Mouse (Mus musculus) adrenal gland, adult 2 months (tissue): Measurements from ENCODE around the gene Rps23. TPM values are rescaled to one million over a fixed set of nuclear protein-coding genes. Genes with fewer than 3 reads are reported as not detected.
"Not testable (repeated sequence)": the region's sequence is repeated elsewhere in the genome, so short reads cannot be mapped to it uniquely, and the experiment has no call there.

Experiments used
- DNase-seq: peaks from one replicate; pipeline ENCODE4 v3.0.0; 2021
- long read RNA-seq: library from polyadenylated mRNA; stranded (forward); transcript quantifications from one replicate; pipeline ENCODE4 v2.0.0, GENCODE M21; 2021
- polyA plus RNA-seq: library from polyadenylated mRNA; depleted of rRNA; stranded (reverse); fragments of >200 nt; gene quantifications from 2 replicates; pipeline ENCODE4 v1.2.3, GENCODE M21; 2012; rRNA removed
- total RNA-seq, 2 experiments: library from RNA; stranded (reverse); gene quantifications; 2 replicates each; pipeline ENCODE4 v1.2.3; 2021

Rps23 gene
- total RNA-seq: 100 to 1,000 TPM; 297 to 405 TPM
- 20.5 and 21.8 TPM in 2 replicates for polyA plus RNA-seq
- long read RNA-seq, transcript Rps23-201 (4 exons, 937 nt): major isoform, 188 of 194 reads
- long read RNA-seq, partial matches to known transcripts: 3 of 194 reads
- long read RNA-seq, other reads (novel, unspliced or antisense): 1 of 194 reads

DNA sequence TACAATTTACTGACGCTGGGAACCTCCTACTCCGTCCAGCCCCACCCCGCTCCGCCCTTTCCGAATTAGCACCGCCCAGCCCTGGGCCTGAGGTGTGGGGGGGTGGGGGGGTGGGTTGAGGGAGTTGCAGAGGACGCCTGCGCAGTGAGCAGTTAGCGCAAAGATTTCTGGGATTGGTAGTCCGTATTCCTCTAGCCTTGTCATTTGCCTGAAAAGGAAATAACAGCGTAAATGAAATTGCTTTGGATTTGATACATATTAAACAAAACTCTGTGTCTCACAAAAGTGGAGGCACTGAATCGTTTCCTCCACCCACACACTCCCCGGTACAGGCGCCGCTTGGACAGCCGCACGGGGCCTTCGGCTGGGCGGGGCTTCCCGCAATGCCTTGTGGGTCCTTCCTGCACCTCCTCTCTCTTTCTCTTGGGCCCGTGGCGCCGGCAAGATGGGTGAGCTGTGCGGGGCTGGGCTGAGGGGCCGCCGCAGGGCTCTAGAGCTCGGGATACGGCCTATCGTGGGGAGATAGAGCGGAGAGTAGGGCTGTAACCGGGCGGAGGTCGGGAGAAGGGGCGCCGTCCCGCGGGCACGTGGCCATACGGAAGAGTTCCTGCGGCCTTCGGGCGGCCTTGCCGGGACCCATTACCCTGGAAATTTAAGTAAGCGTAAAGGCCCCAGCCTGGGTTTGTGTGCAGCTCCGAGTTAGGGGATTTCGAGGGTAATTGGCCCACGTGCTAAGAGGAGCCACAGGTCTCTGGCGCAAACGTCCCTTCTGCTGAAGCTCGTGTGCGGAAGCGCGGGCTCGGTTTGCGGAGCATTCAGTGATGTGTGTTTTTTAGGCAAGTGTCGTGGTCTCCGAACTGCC, at the start of gene Rps23:
Gene Rps23 (plus strand): TSS at position 208 of the 862 bp plus-strand sequence.
- DNase-seq: peak; percentile 90

DNA sequence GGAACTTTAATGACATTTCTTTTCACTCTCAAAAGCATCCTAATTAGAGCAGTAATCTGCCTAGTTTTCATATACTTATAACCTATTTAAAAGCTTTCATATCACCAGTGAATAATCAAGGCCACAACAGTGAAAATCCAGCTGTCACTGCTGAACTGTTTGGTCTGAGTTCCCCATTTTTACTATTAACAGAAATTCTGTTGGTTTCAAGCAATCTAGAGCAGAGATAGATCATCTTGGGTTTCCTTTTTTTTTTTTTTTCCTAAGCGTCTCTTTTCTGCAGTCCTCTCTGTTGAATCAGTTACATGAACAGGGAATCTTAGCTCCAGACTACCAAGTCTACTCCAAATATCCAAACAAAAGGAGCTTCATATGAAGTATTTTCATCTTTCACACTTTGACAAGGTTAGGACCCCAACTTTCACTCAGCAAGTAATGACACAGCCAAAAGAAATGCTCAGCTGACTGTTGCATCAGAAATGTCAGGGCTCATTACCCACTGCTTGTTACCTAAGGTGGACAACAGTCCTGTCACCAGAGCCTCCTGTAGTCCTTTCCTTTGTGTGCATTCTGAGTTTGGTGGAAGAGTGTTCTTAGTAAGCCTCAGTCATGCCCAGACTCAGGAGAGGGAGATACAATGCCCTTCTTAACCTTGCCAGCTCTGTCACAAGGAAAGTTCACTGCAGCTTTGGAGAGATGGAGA, 40.9 kb upstream of the Rps23 start:
- DNase-seq: no peak

DNA sequence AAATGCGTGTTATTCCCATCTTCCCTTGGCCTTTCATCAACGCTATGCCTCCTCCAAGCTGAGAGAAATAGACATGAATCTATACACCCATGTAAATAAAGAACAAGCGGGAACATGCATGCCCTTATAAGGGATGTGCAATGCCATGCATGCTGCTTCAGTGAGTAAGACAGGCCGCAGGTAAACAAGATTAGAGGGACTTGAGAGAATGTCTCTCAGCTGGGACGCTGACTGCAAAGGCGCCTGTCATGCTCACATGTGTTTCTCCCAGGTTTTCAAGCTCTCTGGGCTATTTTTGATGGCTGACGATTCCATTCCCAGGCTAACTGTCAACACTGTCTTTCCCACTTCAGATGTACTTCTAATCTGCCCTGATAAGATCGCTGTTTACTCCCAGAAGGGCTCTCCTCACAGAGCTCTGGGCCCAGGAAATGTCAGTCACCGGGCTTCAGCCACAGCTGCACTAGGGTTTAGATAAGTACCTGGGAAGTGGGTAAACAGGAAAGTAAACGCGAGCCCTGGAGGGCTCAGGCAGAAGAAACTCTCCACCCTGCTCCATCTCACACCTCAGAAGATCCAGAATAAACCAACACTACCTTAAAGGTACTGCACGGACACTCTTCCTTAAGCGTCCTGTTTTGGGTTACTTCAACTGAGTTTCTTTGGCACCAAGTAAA, 36.8 kb upstream of the Rps23 start:
- no peak for DNase-seq

DNA sequence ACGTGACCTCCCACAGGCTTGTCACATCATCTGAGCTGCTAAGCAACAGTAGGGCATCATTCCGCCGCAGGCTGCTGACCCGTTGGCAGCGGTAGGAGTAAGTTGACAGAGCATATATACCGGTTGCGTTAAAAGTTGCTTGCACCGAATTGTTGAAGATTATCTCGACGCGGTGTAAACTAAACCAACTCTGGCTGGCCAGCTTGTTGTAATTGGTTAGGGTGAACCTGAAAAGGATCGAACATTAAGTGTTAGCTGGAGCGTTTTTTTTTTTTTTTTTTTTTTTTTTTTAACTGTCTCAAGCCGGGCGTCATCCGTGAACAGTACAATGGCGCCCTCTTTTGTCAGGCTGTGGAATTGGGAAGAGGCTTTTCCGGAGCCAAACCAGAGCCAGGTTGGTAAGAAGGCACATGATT, 36.2 kb upstream of the Rps23 start:
- DNase-seq: peak; percentile 71

DNA sequence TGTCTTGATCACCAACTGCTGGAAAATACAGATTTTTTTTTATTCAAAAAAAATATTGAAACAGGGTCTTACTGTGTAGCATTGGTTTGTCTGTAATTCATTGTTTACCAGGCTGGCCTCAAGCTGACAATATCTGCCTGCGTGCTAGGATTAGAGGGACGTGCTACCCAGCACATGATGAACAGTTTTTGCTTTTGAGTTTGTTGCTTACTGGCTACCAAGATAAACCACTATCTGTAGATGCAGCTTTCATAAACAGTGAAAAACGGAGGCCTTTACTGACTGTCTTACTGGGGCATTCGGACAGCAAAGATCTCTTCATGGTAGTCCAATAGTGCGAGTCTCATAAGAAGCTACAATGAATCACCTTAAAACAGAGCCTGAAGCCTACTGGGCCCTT, 32.6 kb upstream of the Rps23 start:
- no peak for DNase-seq

DNA sequence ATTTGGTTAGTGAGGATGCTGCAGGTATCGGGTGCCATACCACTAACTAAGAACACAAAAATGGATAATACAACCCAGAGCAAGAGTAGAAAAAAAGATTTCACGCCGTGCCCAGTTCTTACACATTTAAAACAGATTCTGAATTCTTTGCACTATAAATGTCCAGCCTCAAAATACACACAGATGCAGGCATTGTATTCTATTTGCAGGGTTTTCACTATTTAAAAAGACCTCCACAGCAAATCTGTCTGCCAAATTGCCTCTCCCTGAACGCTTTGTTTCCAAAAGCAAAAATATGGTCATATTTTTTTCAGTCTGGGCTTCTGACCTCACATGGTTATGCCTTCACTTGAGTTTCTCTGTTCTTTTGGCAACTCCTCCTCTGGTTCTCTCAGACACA, 27.9 kb upstream of the Rps23 start:
- no peak for DNase-seq

DNA sequence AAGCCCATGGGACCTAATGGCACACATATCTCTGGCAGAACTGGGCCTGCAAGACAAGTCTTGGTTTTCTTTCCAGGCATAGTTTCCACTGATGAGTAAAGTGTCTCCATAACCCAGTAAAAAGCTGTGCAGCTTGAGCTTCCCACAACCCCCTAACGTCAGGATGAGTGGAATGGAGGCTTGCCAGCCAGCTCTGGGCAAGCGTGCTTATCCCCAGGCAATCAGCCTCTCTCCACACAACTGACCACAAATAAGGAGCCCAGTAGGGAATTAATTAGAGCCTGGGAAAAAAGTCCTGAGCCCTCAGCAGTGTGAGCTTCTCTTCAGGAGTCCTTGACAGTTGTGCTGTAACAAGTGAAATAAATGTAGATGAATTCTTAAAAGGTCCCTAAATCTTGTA, 26.7 kb upstream of the Rps23 start:
- DNase-seq: peak; percentile 9

DNA sequence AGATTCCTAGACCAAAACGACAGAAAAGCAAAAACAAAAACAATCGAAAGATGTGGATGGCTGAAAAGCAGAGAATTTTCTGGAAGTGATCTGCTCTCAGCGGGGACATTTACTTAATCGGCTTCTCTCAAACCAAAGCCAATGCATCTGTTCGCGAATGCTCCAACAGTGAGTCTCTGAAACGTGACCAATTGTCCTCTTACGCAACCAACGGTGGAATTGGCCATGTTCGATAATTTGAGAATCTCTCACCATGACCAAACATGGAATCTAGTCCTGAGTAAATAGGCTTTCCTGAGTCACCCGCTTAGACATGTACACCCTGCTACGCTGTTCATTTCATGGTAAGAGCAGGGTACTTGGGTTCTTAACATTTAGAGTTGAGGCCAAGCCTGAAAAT, 25.9 kb upstream of the Rps23 start:
- DNase-seq: no peak

DNA sequence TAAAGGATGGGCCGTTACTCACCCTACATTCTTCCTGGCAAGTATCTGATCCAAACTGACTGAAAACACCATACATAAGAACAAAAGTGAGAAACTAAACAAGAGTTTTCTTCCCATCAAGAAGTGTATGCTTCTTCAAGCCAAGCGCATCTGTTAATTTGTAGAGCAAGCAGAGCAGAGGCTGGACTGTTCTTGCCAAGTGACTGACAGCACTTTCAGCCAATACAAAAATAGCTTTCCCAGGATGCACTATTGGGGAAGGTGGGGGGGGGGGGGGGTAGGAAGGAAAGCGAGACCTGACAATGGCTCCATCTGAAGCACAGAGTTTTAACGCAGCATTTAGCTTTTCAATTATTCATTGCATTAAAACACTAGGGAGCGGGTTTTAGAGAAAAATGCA, 17.6 kb upstream of the Rps23 start, which contains the start of gene Atp6ap1l:
Gene Atp6ap1l (minus strand): TSS at position 180 of the 400 bp plus-strand sequence.
- DNase-seq: no peak

DNA sequence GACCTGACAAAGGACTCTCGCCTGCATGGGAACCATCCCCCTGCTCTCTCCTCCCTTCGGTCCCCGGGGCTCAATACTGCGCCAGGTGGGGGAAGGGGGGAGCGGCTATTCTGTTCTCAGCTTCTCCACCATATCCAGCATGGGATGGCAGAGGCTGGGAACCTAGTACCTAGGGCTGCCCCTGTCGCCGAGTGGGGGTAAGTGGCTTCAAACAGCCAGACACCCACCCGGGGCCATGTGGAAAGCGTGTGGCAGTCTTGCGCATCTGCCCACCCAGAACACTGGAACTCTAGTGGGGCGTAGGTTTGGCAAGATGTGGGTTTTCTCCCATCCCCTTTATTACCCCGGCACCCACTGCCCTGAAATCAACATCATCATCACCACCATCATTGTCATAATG, 15.4 kb upstream of the Rps23 start:
- no peak for DNase-seq

DNA sequence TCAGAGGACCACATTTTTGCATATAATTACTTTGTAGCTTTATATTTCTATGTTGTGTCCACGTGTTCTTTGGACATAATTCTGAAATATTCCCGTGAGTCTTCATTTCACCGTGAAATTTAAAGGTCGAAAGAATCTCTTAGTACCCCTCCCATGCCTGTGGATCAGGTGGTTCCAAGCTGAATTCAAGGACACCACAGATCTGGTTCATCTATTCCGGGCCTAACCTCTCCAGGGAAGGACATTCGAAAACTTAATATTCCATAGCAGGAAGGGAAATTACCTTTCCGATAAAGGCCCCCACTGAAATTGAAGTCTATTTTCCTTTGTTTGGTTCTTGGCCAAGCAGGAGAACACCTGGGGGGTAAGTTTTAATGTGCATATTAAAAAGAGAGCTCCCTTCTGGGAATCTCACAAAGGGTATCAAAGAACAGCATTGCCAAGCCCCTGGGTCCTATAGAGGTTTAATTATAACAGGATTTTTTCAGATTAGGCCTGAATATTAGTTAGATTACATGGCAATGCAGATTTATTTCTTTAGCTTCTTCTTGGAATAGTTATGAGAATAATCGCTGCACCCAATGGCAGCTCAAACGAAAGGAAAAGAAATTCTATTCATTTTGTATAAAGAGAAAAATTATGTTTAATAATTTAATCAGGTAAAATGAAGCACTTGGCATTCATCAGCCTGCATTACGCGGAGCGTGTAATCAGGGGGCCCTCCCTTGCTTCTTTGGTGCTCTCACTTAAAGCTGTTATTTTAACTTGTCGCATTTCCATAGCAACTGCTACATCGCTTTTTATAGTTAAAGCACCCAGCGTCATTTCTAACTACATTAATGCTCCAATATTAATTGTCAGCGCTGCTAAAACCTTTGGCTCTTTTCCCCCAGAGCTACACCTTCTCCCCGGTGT, 9.7 kb upstream of the Rps23 start:
- DNase-seq: no peak

DNA sequence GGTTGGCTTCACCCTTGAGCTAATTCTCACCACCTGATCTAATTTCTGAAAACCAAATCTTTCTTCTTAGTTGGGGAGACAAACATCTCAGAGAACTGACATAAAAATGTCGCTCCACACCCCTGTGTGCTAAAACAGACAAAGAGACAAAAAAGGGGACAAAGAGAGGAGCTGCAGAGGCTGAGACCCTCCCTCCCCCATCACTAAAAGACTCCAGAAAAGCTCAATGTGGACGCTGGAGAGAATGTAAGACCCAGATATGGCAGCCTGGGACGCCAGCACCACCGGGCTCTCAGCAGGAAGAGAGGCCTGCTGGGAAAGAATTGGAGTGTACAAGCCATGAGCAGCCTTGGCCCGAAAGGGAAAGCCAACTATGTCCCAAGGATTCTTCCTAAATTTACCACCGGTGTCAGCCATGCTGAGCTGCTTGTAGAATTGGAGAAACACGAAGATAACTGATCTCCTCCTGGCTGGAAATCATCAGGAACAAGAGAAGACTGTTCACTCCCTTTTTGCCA, 9.0 kb upstream of the Rps23 start:
- no peak for DNase-seq

DNA sequence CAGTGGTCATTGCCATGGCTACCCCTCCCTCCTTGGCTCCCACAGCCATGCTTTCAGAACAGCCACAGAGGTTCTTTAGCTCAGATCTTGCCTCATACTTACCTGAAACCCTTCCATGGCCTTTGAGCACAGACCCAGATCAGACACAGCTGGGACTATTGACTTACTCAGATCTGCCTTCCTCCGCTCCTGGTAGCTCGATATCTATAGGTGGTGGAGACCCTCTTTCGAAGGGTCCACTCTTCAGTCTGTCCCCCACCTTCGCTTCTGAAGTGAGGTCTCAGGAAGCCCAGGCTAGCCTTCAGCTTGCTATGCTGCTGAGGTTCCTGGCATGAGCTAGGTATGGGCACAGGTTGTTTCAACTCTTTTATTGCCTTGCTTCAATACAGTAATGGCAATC, 8.0 kb upstream of the Rps23 start:
- DNase-seq: no peak

DNA sequence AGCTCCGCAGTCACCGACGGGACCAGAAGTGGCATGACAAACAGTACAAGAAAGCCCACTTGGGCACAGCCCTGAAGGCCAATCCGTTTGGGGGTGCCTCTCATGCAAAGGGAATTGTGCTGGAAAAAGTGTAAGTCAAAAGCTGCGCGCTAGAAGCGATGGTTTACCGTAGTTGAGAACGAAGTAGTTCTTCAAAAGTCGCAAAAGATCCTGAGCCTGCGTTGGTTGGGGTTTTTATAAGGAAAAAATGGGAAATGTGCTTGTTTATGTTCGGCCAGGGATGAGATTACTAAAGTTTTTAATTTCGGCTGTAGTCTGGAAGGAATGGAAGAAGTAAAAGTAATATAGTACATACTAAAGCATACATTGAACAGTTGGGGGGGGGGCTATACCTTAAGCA, 859 bp downstream of the Rps23 start:
- DNase-seq: not testable (repeated sequence)

DNA sequence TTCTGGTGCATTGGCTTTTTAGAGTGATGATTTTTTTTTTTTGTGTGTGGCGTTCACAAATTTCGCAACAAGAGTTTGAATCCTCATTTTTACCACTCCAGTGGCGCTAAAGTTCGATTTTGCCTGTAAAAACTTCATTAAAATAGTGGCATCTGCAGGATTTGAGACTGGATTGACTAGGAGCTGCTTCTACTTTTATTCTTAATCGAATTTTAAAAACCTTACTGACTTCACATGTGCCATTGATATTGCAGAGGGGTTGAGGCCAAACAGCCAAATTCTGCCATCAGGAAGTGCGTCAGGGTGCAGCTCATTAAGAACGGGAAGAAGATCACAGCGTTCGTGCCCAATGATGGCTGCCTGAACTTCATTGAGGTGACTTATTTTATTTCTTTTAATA, 1.3 kb downstream of the Rps23 start:
- DNase-seq: no peak

DNA sequence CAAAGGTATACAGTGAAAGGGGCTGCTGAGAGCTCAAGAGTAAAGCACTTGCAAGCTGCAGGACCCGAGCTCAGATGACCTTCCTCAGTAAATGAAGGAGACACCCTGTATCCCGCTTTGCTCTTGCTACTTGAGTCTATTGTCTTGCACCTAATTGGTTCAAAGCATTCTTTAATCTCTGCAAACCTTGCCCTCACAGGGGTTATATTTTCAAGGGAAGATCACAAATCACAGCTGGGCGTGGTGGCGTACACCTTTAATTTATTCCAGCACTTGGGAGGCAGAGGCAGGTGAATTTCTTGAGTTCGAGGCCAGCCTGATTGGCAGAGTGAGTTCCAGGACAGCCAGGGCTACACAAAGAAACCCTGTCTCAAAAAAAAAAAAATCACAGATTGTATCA, 2.4 kb downstream of the Rps23 start:
- DNase-seq: no peak

DNA sequence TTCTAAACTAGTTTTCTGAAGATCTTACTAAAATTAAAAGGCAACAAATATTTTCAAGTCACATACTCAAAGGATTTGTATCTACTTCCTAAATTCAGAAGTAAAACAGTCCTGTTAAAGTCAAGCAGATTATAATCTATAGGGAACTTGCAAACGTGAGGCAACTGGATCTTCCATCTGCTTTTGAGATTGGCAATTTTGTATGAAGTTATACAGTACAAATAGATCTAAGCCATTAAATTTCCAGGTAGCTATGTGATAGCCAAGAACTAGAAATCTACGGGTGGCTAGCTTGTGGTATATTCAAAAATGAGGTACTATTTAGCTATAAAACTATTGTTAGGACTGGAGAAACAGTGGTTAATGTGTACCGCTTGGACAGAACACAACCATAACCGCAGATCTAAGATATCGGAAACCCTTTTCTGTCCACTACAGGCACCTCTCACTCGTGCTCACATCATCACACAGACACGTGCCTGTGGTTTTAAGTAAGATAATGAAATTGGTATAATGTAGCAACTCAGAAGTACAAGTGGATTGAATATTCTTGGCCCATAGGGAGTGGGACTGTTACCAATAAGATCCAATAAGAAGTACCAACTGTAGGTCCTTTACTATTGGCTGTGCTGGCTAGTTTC, 3.5 kb downstream of the Rps23 start:
- DNase-seq: no peak

DNA sequence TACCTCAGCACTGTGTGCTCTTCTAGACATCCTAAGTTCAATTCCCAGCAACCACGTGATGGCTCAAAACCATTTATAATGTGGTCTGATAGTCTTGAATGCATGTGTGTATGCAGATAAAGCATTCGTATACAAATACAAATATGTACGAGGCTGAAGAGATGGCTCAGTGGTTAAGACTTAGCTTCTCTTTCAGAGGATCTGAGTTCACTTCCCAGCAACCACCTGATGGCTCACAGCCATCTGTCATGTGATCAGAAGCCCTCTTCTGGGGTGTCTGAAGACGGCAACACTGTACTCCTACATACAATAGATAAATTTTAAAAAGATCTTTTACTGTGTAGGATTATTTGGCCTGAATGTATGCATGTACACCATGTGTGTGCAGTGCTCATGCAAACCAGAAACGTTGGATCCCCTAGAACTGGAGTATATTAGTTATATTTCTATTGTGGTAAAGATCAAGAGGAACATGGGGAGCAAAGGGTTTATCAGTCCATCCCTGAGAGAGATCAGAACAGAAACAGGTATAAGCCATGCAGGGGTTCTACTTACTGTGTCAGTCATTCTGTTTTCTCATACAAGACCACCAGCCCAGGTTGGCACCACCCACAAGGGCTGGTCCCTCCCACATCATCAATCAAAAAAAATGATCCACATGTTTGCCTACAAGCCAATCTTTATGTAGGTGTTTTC, 4.3 kb downstream of the Rps23 start:
- DNase-seq: no peak

DNA sequence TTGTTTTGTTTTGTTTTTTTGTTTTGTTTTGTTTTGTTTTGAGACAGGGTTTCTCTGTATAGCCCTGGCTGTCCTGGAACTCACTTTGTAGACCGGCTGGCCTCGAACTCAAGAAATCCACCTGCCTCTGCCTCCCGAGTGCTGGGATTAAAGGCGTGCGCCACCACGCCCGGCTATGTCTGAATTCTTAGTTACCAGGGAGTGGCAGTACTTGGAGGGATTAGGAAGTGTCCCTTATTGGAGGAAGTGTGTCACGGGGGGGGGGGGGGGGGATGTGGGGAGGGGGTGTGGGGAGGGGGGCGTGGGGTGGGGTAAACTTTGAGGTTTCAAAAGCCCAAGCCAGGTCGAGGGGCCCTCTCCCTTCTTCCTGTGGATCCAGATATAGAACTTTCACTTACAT, 5.5 kb downstream of the Rps23 start:
- DNase-seq: not testable (repeated sequence)

DNA sequence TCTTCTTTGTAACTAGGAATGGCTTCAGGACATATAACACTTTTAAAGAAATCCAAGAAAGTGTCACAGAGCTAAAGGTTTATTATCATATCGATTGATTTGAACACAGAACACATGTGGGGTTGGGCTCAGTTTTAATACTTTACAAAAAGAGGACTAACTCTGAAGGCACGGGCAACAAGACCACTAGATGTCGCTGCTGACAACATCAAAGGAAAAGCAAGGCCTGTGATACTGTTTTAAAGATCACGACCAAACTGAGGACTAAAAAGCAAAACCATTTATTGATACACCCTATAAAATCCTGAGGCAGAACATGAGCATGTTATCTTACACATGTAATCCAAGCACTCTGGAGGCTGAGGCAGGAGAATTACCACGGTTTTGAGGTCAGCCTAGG, 7.1 kb downstream of the Rps23 start:
- DNase-seq: peak; percentile 45
